Mouse (Mus musculus) bone marrow macrophage, adult 2 months (primary cell): Measurements from ENCODE around the gene Zdhhc24. TPM values are rescaled to one million over a fixed set of nuclear protein-coding genes. Genes with fewer than 3 reads are reported as not detected.

Experiments used
- H3K27ac ChIP-seq: 2 replicates; pipeline ENCODE4 v1.5.1; 2012; ENCODE audit warnings: low read depth, low read length; ENCODE audit not compliant: insufficient read depth
- H3K4me1 ChIP-seq: 2 replicates; pipeline ENCODE4 v1.6.1; 2012; ENCODE audit warnings: low read length; ENCODE audit not compliant: control insufficient read depth, insufficient read depth
- H3K4me3 ChIP-seq: 2 replicates; pipeline ENCODE4 v1.5.1; 2012; ENCODE audit warnings: mild to moderate bottlenecking, low read length, moderate library complexity; ENCODE audit not compliant: insufficient read depth
- CTCF ChIP-seq: IDR thresholded peaks from 2 replicates; pipeline ENCODE4 v1.5.1; 2012; ENCODE audit warnings: low read depth, mild to moderate bottlenecking, low read length, moderate library complexity
- POLR2A ChIP-seq: IDR thresholded peaks from 2 replicates; pipeline ENCODE4 v1.6.1; 2012; ENCODE audit warnings: mild to moderate bottlenecking, low read depth, low read length, borderline replicate concordance
- polyA plus RNA-seq: library from polyadenylated mRNA; stranded (reverse); fragments of >200 nt; gene quantifications from 2 replicates; pipeline ENCODE4 v1.2.4, GENCODE M21; 2012; ENCODE audit not compliant: missing spikeins, insufficient read depth, insufficient read length

Zdhhc24 gene
- polyA plus RNA-seq, 1 experiment = 12.0 TPM

DNA sequence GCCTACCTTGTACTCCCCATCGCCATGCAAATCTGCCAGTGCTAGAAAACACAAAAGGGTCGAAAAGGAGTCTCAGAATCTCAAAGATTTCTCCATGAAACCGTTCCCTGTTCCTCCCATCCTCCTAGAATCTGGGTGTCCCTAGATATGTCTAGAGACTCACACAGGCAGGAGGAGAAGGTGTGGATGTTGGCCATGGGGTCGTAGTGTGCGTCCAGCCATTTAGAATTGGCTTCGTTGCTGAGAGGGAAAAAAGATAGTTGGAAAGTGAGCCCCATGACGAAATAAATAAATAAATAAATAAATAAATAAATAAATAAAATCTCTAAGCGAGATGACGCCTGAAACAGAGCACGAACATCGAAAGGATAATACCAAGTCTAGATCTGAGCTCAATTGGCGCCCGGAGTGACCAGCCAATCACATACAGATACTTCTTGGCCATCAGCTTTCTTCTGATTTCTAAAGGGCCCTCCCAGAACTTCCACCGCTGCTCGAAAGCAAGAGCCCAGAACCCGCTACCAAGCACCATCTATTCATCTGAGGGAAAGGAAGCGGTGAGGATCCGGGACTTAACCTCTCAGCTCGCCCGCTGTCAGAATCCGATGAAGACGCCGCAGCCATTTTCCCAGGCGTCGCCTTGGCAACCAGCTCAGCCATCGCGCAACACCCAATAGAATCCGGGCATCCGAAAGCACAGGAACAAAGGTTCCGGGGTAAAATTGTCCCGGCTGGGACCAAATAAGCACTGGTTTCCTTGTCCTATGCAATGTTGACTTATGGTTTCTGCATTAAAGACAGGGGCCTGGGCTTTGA is 27.7 kb downstream of the Zdhhc24 start, which contains the start of gene Bbs1:
Gene Bbs1 (minus strand): TSS at position 650 of the 816 bp plus-strand sequence.
- no peak for TF ChIP-seq CTCF
- no peak for TF ChIP-seq POLR2A
- Histone ChIP-seq H3K4me3 (peak within 1 kb of the TSS; percentile 95), H3K4me1 (peaks cover 5% of the 10 kb centered on the region), H3K27ac (no peak within 1 kb of the TSS)

- Histone ChIP-seq H3K4me3 (no peak overlapping the region), H3K27ac (no peak overlapping the region), H3K4me1 (peaks cover 5% of the 10 kb centered on the region)
- peak; percentile 42; the same call in 1 of the 2 replicates for TF ChIP-seq CTCF
- no peak for TF ChIP-seq POLR2A
Measured at GRCm38 (mm10) chr19:4908107-4908506, 29.6 kb downstream of the Zdhhc24 start.

DNA sequence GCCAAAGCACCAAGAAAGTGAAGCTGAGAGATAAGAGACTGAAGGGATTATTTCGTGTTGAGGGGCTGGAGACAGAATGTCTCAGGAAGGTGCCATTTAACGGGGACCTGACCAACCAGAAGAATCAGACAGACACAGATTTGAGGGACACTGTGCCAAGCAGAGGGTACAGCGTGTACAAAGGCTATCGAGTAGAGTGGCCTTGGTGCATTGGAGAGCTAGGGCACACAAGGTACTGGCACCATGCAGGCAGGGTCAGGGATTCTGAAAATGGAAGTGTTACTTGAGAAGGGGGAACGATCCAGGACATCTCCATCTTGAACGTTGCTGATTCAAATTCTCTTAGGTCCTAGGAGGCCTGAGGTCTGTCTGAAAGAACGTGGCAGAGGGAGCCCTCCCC is 30.9 kb downstream of the Zdhhc24 start:
- no peak for TF ChIP-seq POLR2A
- no peak for TF ChIP-seq CTCF
- Histone ChIP-seq H3K4me1 (peaks cover 5% of the 10 kb centered on the region), H3K27ac (no peak overlapping the region), H3K4me3 (no peak overlapping the region)

DNA sequence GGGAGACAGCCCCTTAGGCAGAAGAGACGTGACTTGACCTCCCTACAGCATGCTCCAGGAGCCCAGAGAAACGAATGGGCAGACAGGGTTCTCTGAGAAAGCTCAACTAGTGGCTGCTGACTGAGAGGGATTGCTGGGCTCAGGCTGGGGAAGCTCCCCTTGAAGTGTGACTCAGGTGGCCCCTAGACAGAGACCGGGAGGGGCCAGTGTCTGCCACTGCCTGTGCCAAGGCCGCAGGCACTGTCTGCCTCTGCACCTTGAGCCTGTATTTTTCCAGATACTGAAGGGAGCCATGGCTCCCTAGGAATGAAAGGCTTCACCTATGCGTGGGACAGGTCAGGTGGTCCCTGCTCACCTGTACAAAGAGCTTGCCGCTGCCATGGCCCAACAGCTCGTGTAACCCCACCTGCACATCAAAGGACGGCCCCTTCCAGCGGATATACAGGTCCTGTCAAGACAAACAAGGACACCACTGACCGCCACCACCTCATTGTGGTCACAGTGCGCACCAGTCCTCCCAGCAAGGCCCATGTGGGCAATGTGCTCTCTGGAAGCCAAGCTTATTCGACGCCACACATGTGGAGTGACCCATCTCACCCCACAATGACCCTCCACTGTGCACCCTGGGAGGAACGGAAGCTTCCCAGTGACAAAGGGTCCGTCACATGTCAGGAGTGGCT is 37.6 kb downstream of the Zdhhc24 start:
- Histone ChIP-seq H3K27ac (no peak overlapping the region), H3K4me3 (no peak overlapping the region), H3K4me1 (no peaks in the 10 kb centered on the region)
- no peak for TF ChIP-seq CTCF
- TF ChIP-seq POLR2A = no peak

DNA sequence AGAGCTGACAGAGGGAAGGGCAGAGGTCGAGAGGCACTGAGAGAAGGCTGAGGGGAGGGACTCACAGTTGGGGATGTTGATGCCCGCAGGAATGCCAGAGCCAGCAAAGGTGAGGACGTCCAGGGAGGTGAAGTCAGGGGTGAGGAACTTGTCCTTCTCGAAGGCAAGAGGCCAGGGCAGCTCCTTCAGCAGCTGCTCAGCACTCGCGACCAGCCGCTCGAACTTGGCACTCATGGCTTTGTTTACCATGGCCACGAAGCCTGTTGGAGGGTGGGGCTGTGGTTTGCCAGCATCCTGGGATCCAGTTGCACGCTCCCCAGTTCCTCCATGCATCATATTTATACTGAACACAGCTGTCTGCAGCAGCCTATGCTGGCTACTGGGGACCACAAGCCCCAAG is 38.4 kb downstream of the Zdhhc24 start:
- no peak for TF ChIP-seq CTCF
- no peak overlapping the region for H3K27ac ChIP-seq
- H3K4me3 ChIP-seq = no peak overlapping the region
- H3K4me1 ChIP-seq = no peaks in the 10 kb centered on the region

DNA sequence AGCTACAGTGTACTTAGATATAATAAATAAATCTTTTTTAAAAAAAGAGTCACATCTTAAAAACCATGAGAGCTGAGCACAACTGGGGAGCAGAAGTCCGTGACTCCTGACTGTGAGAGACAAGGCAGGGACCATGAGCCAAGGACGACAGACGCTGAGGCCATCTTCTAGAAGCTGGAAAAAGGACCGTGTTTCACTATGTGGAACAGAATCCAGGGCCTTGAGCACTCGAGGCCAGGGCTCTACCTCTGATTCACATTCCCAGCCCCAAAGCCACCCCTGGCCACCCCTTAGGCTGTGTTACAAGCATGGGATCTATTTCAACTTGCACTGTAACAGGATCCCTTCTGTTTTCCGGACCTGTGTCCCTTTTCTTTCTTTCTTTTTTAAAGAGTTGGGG is 41.2 kb downstream of the Zdhhc24 start:
- Histone ChIP-seq H3K27ac (no peak overlapping the region), H3K4me3 (no peak overlapping the region), H3K4me1 (no peaks in the 10 kb centered on the region)
- TF ChIP-seq POLR2A (no peak), CTCF (no peak)

GRCm38 (mm10) chr19:4925121-4925860 is 46.8 kb downstream of the Zdhhc24 start:
- no peak for TF ChIP-seq CTCF
- no peak for TF ChIP-seq POLR2A
- Histone ChIP-seq H3K4me1 (peaks cover 19% of the 10 kb centered on the region), H3K27ac (no peak overlapping the region), H3K4me3 (no peak overlapping the region)

GRCm38 (mm10) chr19:4927904-4928531 is 49.5 kb downstream of the Zdhhc24 start, which contains the start of gene Dpp3:
Gene Dpp3 (minus strand): TSS chr19:4928287.
- H3K4me1 ChIP-seq = peaks cover 30% of the 10 kb centered on the region
- H3K4me3 ChIP-seq = peak within 1 kb of the TSS; percentile 80
- TF ChIP-seq POLR2A (peak; percentile 64), CTCF (no peak)
- H3K27ac ChIP-seq = peak within 1 kb of the TSS; percentile 41

DNA sequence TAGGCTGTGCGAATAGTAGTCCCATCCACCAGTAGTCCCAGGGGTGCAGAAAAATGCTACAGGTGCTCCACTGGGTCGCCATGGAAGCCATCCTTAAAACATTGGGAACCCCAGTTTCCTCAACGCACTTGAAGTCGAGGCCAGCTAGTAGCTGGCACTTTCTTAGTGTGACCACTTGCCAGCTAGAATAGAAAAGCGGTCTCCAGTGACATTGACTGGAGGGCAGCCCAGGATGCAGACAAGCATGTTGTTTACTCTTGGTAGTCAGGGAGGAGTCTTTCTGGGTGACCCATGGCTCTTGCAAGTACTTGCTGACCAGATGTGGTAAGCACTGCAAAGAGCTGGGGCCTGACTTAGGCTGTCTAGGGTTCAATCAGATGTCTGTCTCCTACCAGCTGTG is 50.3 kb downstream of the Zdhhc24 start:
- no peak overlapping the region for H3K27ac ChIP-seq
- peak overlapping the region; percentile 49 for H3K4me3 ChIP-seq
- TF ChIP-seq CTCF (no peak), POLR2A (no peak)
- peaks cover 30% of the 10 kb centered on the region for H3K4me1 ChIP-seq

Other genes starting within 250 kb of the Zdhhc24 start
- gene Gm960, start 180.0 kb upstream of the Zdhhc24 start, polyA plus RNA-seq = not detected in 2 replicates
- gene Sptbn2, start 167.5 kb upstream of the Zdhhc24 start, polyA plus RNA-seq = not detected in 2 replicates
- 6.2 and 7.7 TPM in 2 replicates for gene Rbm4b, start 122.2 kb upstream of the Zdhhc24 start, polyA plus RNA-seq
- gene Rbm4, start 84.8 kb upstream of the Zdhhc24 start, polyA plus RNA-seq = 18.5 and 18.6 TPM in 2 replicates
- gene Gm21992, start 67.1 kb upstream of the Zdhhc24 start, polyA plus RNA-seq = 9.0 and 22.6 TPM in 2 replicates
- 21.0 and 22.9 TPM in 2 replicates for gene Rbm14, start 67.0 kb upstream of the Zdhhc24 start, polyA plus RNA-seq
- gene Ccs, start 39.3 kb upstream of the Zdhhc24 start, polyA plus RNA-seq = 42.5 and 42.8 TPM in 2 replicates
- not detected in 2 replicates for gene Ccdc87, start 39.3 kb upstream of the Zdhhc24 start, polyA plus RNA-seq
- gene Ctsf, start 23.5 kb upstream of the Zdhhc24 start, polyA plus RNA-seq = 23.6 and 29.5 TPM in 2 replicates
- 0.56 TPM in 1 of 2 replicates, not detected in the other for gene Actn3, start 759 bp upstream of the Zdhhc24 start, polyA plus RNA-seq
- 2.0 and 3.0 TPM in 2 replicates for gene Bbs1, start 28.0 kb downstream of the Zdhhc24 start, polyA plus RNA-seq
- 39.7 and 62.7 TPM in 2 replicates for gene Dpp3, start 49.6 kb downstream of the Zdhhc24 start, polyA plus RNA-seq
- gene Peli3, start 64.5 kb downstream of the Zdhhc24 start, polyA plus RNA-seq = 4.6 and 5.4 TPM in 2 replicates
- 45.6 and 53.2 TPM in 2 replicates for gene Mrpl11, start 83.5 kb downstream of the Zdhhc24 start, polyA plus RNA-seq
- gene Npas4, start 111.6 kb downstream of the Zdhhc24 start, polyA plus RNA-seq = 1.3 and 1.6 TPM in 2 replicates
- gene Slc29a2, start 145.2 kb downstream of the Zdhhc24 start, polyA plus RNA-seq = 0.91 and 1.2 TPM in 2 replicates
- 23.3 and 30.4 TPM in 2 replicates for gene B4gat1, start 160.2 kb downstream of the Zdhhc24 start, polyA plus RNA-seq
- gene AC124502.3, start 160.2 kb downstream of the Zdhhc24 start, polyA plus RNA-seq = 1.6 and 2.2 TPM in 2 replicates
- gene Brms1, start 162.7 kb downstream of the Zdhhc24 start, polyA plus RNA-seq = 58.2 and 63.1 TPM in 2 replicates
- 1.0 and 1.7 TPM in 2 replicates for gene Rin1, start 171.8 kb downstream of the Zdhhc24 start, polyA plus RNA-seq
- gene Cd248, start 189.4 kb downstream of the Zdhhc24 start, polyA plus RNA-seq = 0.31 and 0.35 TPM in 2 replicates
- gene Tmem151a, start 206.9 kb downstream of the Zdhhc24 start, polyA plus RNA-seq = not detected in 2 replicates
- 33.2 and 34.1 TPM in 2 replicates for gene Yif1a, start 209.9 kb downstream of the Zdhhc24 start, polyA plus RNA-seq
- not detected in 2 replicates for gene Cnih2, start 219.9 kb downstream of the Zdhhc24 start, polyA plus RNA-seq
- 120 and 142 TPM in 2 replicates for gene Rab1b, start 228.4 kb downstream of the Zdhhc24 start, polyA plus RNA-seq
- 13.8 and 14.8 TPM in 2 replicates for gene Klc2, start 239.9 kb downstream of the Zdhhc24 start, polyA plus RNA-seq